Mouse (Mus musculus) cerebellum, adult 11 months (tissue): ENCODE measurements around the gene Gnmt.

Experiments used
- DNase-seq: peaks from one replicate; pipeline ENCODE4 v3.0.0; 2022

Gene Gnmt

GRCm38 (mm10) chr17:46702506-46702905 lies 26.5 kb downstream of the Gnmt start:
- no peak for DNase-seq

- DNase-seq, result no peak
Measured at GRCm38 (mm10) chr17:46702100-46702499, 26.9 kb downstream of the Gnmt start.

- DNase-seq, result no peak
Measured at GRCm38 (mm10) chr17:46701489-46701888, 27.5 kb downstream of the Gnmt start.

GRCm38 (mm10) chr17:46699912-46700311 lies 29.1 kb downstream of the Gnmt start:
- no peak for DNase-seq

- no peak for DNase-seq
Measured at GRCm38 (mm10) chr17:46699245-46699644, 29.7 kb downstream of the Gnmt start.

GRCm38 (mm10) chr17:46698515-46698914 lies 30.5 kb downstream of the Gnmt start:
- DNase-seq, result no peak

- DNase-seq, result no peak
Measured at GRCm38 (mm10) chr17:46694517-46695063, 34.4 kb downstream of the Gnmt start.

GRCm38 (mm10) chr17:46691390-46691789 lies 37.6 kb downstream of the Gnmt start:
- DNase-seq, result no peak

GRCm38 (mm10) chr17:46690665-46691064 lies 38.3 kb downstream of the Gnmt start:
- DNase-seq, result no peak

GRCm38 (mm10) chr17:46685913-46686312 lies 43.1 kb downstream of the Gnmt start:
- DNase-seq, result no peak

GRCm38 (mm10) chr17:46682654-46683389 lies 46.1 kb downstream of the Gnmt start:
- no peak for DNase-seq

GRCm38 (mm10) chr17:46681466-46682118 lies 47.4 kb downstream of the Gnmt start:
- no peak for DNase-seq

GRCm38 (mm10) chr17:46680760-46681373 lies 48.1 kb downstream of the Gnmt start, which contains the start of gene Klhdc3:
Gene Klhdc3 (minus strand): TSS chr17:46680914.
- peak; percentile 98 for DNase-seq

- no peak for DNase-seq
Measured at GRCm38 (mm10) chr17:46679843-46680759, 48.9 kb downstream of the Gnmt start.

- DNase-seq, result no peak
Measured at GRCm38 (mm10) chr17:46678911-46679310, 50.1 kb downstream of the Gnmt start.

GRCm38 (mm10) chr17:46678416-46678815 lies 50.6 kb downstream of the Gnmt start, which contains the start of gene Mea1:
Gene Mea1 (plus strand): TSS chr17:46678793.
- no peak for DNase-seq
